Mouse (Mus musculus) ovary, postnatal 36 days (tissue): ENCODE data around the gene Ngb.
A peak's percentile ranks its signal among the peaks of the same experiment; 100 is the strongest.

Source experiments
- DNase-seq: peaks from one replicate; pipeline ENCODE4 v3.0.0; 2022; ENCODE audit warnings: low spot score, mixed read lengths

Ngb gene

GRCm38 (mm10) chr12:87091916-87092315, 10.4 kb downstream of the Ngb start:
- no peak for DNase-seq

GRCm38 (mm10) chr12:87089701-87090100, 12.6 kb downstream of the Ngb start:
- no peak for DNase-seq

- no peak for DNase-seq
Observed at GRCm38 (mm10) chr12:87089255-87089654, 13.1 kb downstream of the Ngb start.

- DNase-seq, result no peak
Observed at GRCm38 (mm10) chr12:87088331-87088730, 14.0 kb downstream of the Ngb start.

- no peak for DNase-seq
Observed at GRCm38 (mm10) chr12:87087236-87087635, 15.1 kb downstream of the Ngb start.

GRCm38 (mm10) chr12:87082797-87083196, 19.5 kb downstream of the Ngb start:
- no peak for DNase-seq

- no peak for DNase-seq
Observed at GRCm38 (mm10) chr12:87076610-87077009, 25.7 kb downstream of the Ngb start.

- DNase-seq, result no peak
Observed at GRCm38 (mm10) chr12:87070520-87070919, 31.8 kb downstream of the Ngb start.

GRCm38 (mm10) chr12:87066429-87066828, 35.9 kb downstream of the Ngb start:
- DNase-seq, result no peak

- DNase-seq, result no peak
Observed at GRCm38 (mm10) chr12:87065446-87065845, 36.9 kb downstream of the Ngb start.

GRCm38 (mm10) chr12:87057066-87057465, 45.3 kb downstream of the Ngb start:
- no peak for DNase-seq

- no peak for DNase-seq
Observed at GRCm38 (mm10) chr12:87054873-87055272, 47.5 kb downstream of the Ngb start.

- peak; percentile 75 for DNase-seq
Observed at GRCm38 (mm10) chr12:87052661-87053321, 49.5 kb downstream of the Ngb start.

GRCm38 (mm10) chr12:87047536-87047935, 54.8 kb downstream of the Ngb start:
- no peak for DNase-seq
